Mouse (Mus musculus) urinary bladder, postnatal 36 days (tissue): ENCODE data around the gene Trappc1.

Source experiments
- DNase-seq, 2 experiments: peaks; one replicate each; pipeline ENCODE4 v3.0.0; 2022; ENCODE audit warnings: low spot score in 2 of 2, mixed read lengths in 1 of 2

Gene Trappc1

GRCm38 (mm10) chr11:69369215-69369989 is 45.6 kb downstream of the Trappc1 start, which contains the start of gene Chd3:
Chd3 (minus strand) TSS chr11:69369406.
- DNase-seq, result no peak

- no peak for DNase-seq
These were observed 46.4 kb downstream of the Trappc1 start for GRCm38 (mm10) chr11:69369990-69370816.

GRCm38 (mm10) chr11:69370817-69371215 is 47.0 kb downstream of the Trappc1 start:
- no peak for DNase-seq

- DNase-seq, result no peak
These were observed 47.8 kb downstream of the Trappc1 start for GRCm38 (mm10) chr11:69371601-69372000.

- no peak for DNase-seq
These were observed 48.4 kb downstream of the Trappc1 start for GRCm38 (mm10) chr11:69372056-69372779.

- DNase-seq, result no peak
These were observed 49.0 kb downstream of the Trappc1 start for GRCm38 (mm10) chr11:69372780-69373170.

GRCm38 (mm10) chr11:69373223-69373965 is 49.6 kb downstream of the Trappc1 start:
- no peak for DNase-seq
